Mouse (Mus musculus): ENCODE results near the gene Limk2.

The Limk2 gene

DNA sequence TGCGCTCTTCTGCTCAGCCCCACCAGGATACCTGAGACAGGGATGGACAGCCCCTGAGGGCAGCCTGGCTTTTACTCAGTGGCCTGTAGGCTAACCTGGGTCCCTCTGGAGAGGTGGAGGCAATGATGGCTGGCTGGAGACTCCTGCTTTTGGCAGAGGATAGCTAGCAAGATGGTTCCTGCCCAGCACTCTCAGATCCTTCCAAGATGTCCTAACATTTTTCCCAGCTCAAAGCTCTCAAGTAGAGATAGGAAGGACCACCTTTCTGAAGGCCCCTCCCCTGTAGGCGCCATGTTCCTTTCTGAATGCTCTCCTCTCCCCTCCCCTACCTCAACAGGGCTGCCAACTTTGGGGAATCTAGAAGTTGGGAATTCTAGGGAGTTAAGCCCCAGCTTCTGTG is 114.3 kb downstream of the Limk2 start:
- DNase-seq, result no peak
